Mouse (Mus musculus): ENCODE measurements around the gene Rnf41.

- TF ChIP-seq CTCF (conservative IDR thresholded peaks at IDR 0.05; ENCODE audit: low read length), result no peak
- TF ChIP-seq NANOG (IDR thresholded peaks at IDR 0.05; ENCODE audit: borderline replicate concordance, low read length), result no peak
These were observed 21.1 kb upstream of the Rnf41 start for GRCm38 (mm10) chr10:128390366-128390765.

Measured in E14TG2a.4 (cell line).